Mouse (Mus musculus) forebrain, embryonic 11.5 days (tissue): ENCODE results near the gene Nde1. TPM values are rescaled to one million over a fixed set of nuclear protein-coding genes. Genes with fewer than 3 reads are reported as not detected.
A peak's percentile ranks its signal among the peaks of the same experiment; 100 is the strongest.
"Not testable (repeated sequence)": the region's sequence is repeated elsewhere in the genome, so short reads cannot be mapped to it uniquely, and the experiment has no call there.

ENCODE experiments used
- ATAC-seq: fragments of 200-750 bp; cut with Nextera tagmentation; replicated peaks from 2 replicates; pipeline ENCODE4 v1.8.0; 2017; ENCODE audit warnings: moderate TSS enrichment; ENCODE audit not compliant: low FRiP score
- DNase-seq: peaks from one replicate; pipeline ENCODE4 v3.0.0-alpha.2; 2017; ENCODE audit warnings: low spot score
- H3K27ac ChIP-seq: fragments of 300-500 bp; sonication (generic); 2 replicates; pipeline ENCODE4 v1.5.1; 2014; ENCODE audit warnings: low read depth, low read length
- H3K27me3 ChIP-seq: fragments of 300-500 bp; sonication (generic); 2 replicates; pipeline ENCODE4 v1.6.1; 2014; ENCODE audit warnings: mild to moderate bottlenecking, low read length, mixed read lengths; ENCODE audit not compliant: control insufficient read depth, insufficient read depth
- H3K36me3 ChIP-seq: fragments of 300-500 bp; sonication (generic); 2 replicates; pipeline ENCODE4 v1.6.1; 2014; ENCODE audit warnings: mild to moderate bottlenecking, low read length, moderate library complexity, mixed read lengths; ENCODE audit not compliant: control insufficient read depth, insufficient read depth
- H3K4me1 ChIP-seq: fragments of 300-500 bp; sonication (generic); replicated peaks from 2 replicates; pipeline ENCODE4 v1.6.1; 2014; ENCODE audit warnings: low read length, mixed read lengths; ENCODE audit not compliant: control insufficient read depth, insufficient read depth
- H3K4me2 ChIP-seq: fragments of 300-500 bp; sonication (generic); 2 replicates; pipeline ENCODE4 v1.6.1; 2014; ENCODE audit warnings: low read depth, mild to moderate bottlenecking, low read length, moderate library complexity, mixed read lengths; ENCODE audit not compliant: severe bottlenecking
- H3K4me3 ChIP-seq: fragments of 300-500 bp; sonication (generic); 2 replicates; pipeline ENCODE4 v1.5.1; 2014; ENCODE audit warnings: low read depth, low read length
- H3K9ac ChIP-seq: fragments of 300-500 bp; sonication (generic); 2 replicates; pipeline ENCODE4 v1.6.1; 2014; ENCODE audit warnings: low read length
- H3K9me3 ChIP-seq: fragments of 300-500 bp; sonication (generic); 2 replicates; pipeline ENCODE4 v1.6.1; 2016; ENCODE audit warnings: low read length, mixed read lengths; ENCODE audit not compliant: control insufficient read depth
- WGBS: fragments of 180-500 bp; shearing (Covaris S2); extraction: QIAGEN DNeasy Blood & Tissue Kit; methylation state at CpG from one replicate; pipeline ENCODE4 v1.1.7; 2014; 5-methylcytosine and 5-hydroxymethylcytosine counted together
- polyA plus RNA-seq: library from polyadenylated mRNA; unstranded; fragments of >200 nt; fragmentation: Nextera tagmentation; extraction: Ambion mirVana; gene quantifications from 2 replicates; pipeline ENCODE4 v1.2.1, GENCODE M21; 2014

Gene Nde1
- polyA plus RNA-seq, 1 experiment from 2014 or later, result 201 TPM

- H3K4me3 ChIP-seq, H3K27me3 ChIP-seq, DNase-seq, H3K4me1 ChIP-seq, ATAC-seq, H3K4me2 ChIP-seq, H3K9me3 ChIP-seq, H3K9ac ChIP-seq, H3K36me3 ChIP-seq, H3K27ac ChIP-seq: not testable (repeated sequence)
- WGBS, result 90% methylated on average over 1 of the region's 2 CpGs
Observed at GRCm38 (mm10) chr16:14155638-14156037, 7.4 kb upstream of the Nde1 start.

GRCm38 (mm10) chr16:14156312-14156711, 6.8 kb upstream of the Nde1 start:
- no peak for ATAC-seq
- Histone ChIP-seq H3K36me3 (peaks cover 8% of the 10 kb centered on the region), H3K27ac (no peak overlapping the region), H3K9ac (no peak overlapping the region), H3K27me3 (no peaks in the 10 kb centered on the region), H3K4me2 (no peak overlapping the region), H3K9me3 (no peaks in the 10 kb centered on the region), H3K4me3 (no peak overlapping the region), H3K4me1 (peaks cover 2% of the 10 kb centered on the region; the same call in 1 of the 2 replicates)
- 96% methylated on average over 5 of the region's 6 CpGs for WGBS
- DNase-seq, result no peak

- no peaks in the 10 kb centered on the region for H3K27me3 ChIP-seq
- peaks cover 2% of the 10 kb centered on the region; the same call in 1 of the 2 replicates for H3K4me1 ChIP-seq
- peak overlapping the region; percentile 71 for H3K4me3 ChIP-seq
- ATAC-seq, result no peak
- peak overlapping the region; percentile 75 for H3K4me2 ChIP-seq
- H3K9me3 ChIP-seq, result no peaks in the 10 kb centered on the region
- H3K27ac ChIP-seq, result 0 out of 2 replicates have a peak overlapping the region, but pooled peaks have one; percentile 25
- H3K36me3 ChIP-seq, result no peaks in the 10 kb centered on the region; the same call in 1 of the 2 replicates
- WGBS, result 11% methylated on average over 7 of the region's 7 CpGs
- peak overlapping the region; percentile 72 for H3K9ac ChIP-seq
- DNase-seq, result no peak
Observed at GRCm38 (mm10) chr16:14158536-14158935, 4.5 kb upstream of the Nde1 start.

- Histone ChIP-seq H3K27ac (peak overlapping the region; percentile 95), H3K4me1 (peaks cover 3% of the 10 kb centered on the region; the same call in 1 of the 2 replicates), H3K9ac (peak overlapping the region; percentile 72), H3K27me3 (no peaks in the 10 kb centered on the region), H3K36me3 (no peaks in the 10 kb centered on the region), H3K4me3 (peak overlapping the region; percentile 71), H3K9me3 (no peaks in the 10 kb centered on the region), H3K4me2 (peak overlapping the region; percentile 75)
- ATAC-seq (peak; percentile 94), DNase-seq (peak; percentile 100)
- under 1% methylated on average over 56 of the region's 58 CpGs for WGBS
Observed at GRCm38 (mm10) chr16:14158936-14159745, 3.9 kb upstream of the Nde1 start.

- H3K4me1 ChIP-seq, result peaks cover 7% of the 10 kb centered on the region; the same call in 1 of the 2 replicates
- under 1% methylated on average over 10 of the region's 10 CpGs for WGBS
- no peaks in the 10 kb centered on the region for H3K36me3 ChIP-seq
- H3K27ac ChIP-seq, result peak overlapping the region; percentile 95
- peak overlapping the region; percentile 71 for H3K4me3 ChIP-seq
- H3K4me2 ChIP-seq, result peak overlapping the region; percentile 66
- peak; percentile 1; the same call in 1 of the 2 replicates for ATAC-seq
- DNase-seq, result peak; percentile 75
- no peaks in the 10 kb centered on the region for H3K27me3 ChIP-seq
- H3K9me3 ChIP-seq, result no peaks in the 10 kb centered on the region
- peak overlapping the region; percentile 72 for H3K9ac ChIP-seq
Observed at GRCm38 (mm10) chr16:14159746-14160131, 3.3 kb upstream of the Nde1 start.

GRCm38 (mm10) chr16:14160941-14161340, 2.1 kb upstream of the Nde1 start:
- H3K9ac ChIP-seq, result no peak overlapping the region
- no peak overlapping the region for H3K4me3 ChIP-seq
- H3K27me3 ChIP-seq, result no peaks in the 10 kb centered on the region
- ATAC-seq, result no peak
- no peak for DNase-seq
- H3K36me3 ChIP-seq, result no peaks in the 10 kb centered on the region
- no peak overlapping the region for H3K27ac ChIP-seq
- WGBS, result 80% methylated on average over 1 of the region's 1 CpGs
- no peak overlapping the region for H3K4me2 ChIP-seq
- H3K4me1 ChIP-seq, result peaks cover 12% of the 10 kb centered on the region; the same call in 1 of the 2 replicates
- no peaks in the 10 kb centered on the region for H3K9me3 ChIP-seq

GRCm38 (mm10) chr16:14163731-14164130, 656 bp downstream of the Nde1 start:
- H3K4me2 ChIP-seq, result peak overlapping the region; percentile 67
- WGBS, result 2% methylated on average over 10 of the region's 10 CpGs
- 0 out of 2 replicates have a peak, but pooled peaks cover 9% of the 10 kb centered on the region for H3K4me1 ChIP-seq
- H3K27me3 ChIP-seq, result no peaks in the 10 kb centered on the region
- peak overlapping the region; percentile 69 for H3K27ac ChIP-seq
- H3K4me3 ChIP-seq, result peak overlapping the region; percentile 61
- no peak for DNase-seq
- no peaks in the 10 kb centered on the region for H3K9me3 ChIP-seq
- H3K9ac ChIP-seq, result peak overlapping the region; percentile 90
- no peaks in the 10 kb centered on the region for H3K36me3 ChIP-seq
- ATAC-seq, result no peak

- H3K4me2 ChIP-seq, result no peak overlapping the region
- H3K27me3 ChIP-seq, result no peaks in the 10 kb centered on the region
- no peak for ATAC-seq
- H3K9ac ChIP-seq, result no peak overlapping the region
- WGBS, result 89% methylated on average over 4 of the region's 4 CpGs
- no peak overlapping the region for H3K4me3 ChIP-seq
- H3K4me1 ChIP-seq, result 0 out of 2 replicates have a peak, but pooled peaks cover 9% of the 10 kb centered on the region
- H3K9me3 ChIP-seq, result no peaks in the 10 kb centered on the region
- H3K36me3 ChIP-seq, result peaks cover 5% of the 10 kb centered on the region; the same call in 1 of the 2 replicates
- no peak overlapping the region for H3K27ac ChIP-seq
- no peak for DNase-seq
Observed at GRCm38 (mm10) chr16:14166490-14166889, 3.4 kb downstream of the Nde1 start.
